Mouse (Mus musculus): ENCODE data around the gene Dlx2.

DNA sequence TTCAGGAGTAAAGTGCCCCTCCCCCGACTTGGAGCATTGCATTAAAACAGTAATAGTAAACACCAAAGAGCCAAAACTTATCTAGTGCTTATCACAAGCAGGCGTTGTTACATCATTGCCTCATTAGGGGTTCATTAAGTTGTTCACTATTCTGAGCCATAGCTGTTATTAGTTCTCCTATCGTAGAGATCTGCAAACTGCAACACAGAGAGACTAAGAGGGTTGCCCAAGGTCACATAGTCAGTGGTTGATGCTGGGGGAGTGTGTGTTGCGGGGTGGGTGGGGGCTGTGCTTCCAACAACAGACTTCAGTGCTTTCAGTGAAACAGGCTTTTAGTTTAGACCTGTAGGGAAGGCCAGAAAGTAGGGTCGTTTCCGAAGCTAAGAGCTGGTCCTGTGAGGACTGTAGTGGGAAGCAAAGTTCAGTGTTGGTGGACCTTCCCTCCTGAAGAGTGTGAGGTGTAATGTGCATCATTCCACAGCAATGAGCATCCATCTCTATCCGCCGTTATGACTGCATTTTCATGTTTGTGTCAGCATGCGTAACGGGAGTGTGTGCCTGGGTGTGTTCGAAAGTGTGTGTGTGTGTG lies 4.2 kb downstream of the Dlx2 start:
- no peak for TF ChIP-seq CTCF (IDR thresholded peaks at IDR 0.05; ENCODE audit: low read depth, low read length)
- no peak for TF ChIP-seq EP300 (IDR thresholded peaks at IDR 0.05; ENCODE audit: insufficient read depth, low read depth, low read length)
